Mouse (Mus musculus) bone marrow macrophage, adult 2 months (primary cell): Measurements from ENCODE around the gene Cryge.

Source experiments
- CTCF ChIP-seq: IDR thresholded peaks from 2 replicates; pipeline ENCODE4 v1.5.1; 2012; ENCODE audit warnings: low read depth, mild to moderate bottlenecking, low read length, moderate library complexity
- POLR2A ChIP-seq: IDR thresholded peaks from 2 replicates; pipeline ENCODE4 v1.6.1; 2012; ENCODE audit warnings: mild to moderate bottlenecking, low read depth, low read length, borderline replicate concordance

- TF ChIP-seq POLR2A (no peak), CTCF (no peak)
These were observed 1.2 kb upstream of the Cryge start for GRCm38 (mm10) chr1:65052140-65052539.
